Mouse (Mus musculus): ENCODE results near the gene Zcchc2. TPM values are rescaled to one million over a fixed set of nuclear protein-coding genes. Genes with fewer than 3 reads are reported as not detected.

Zcchc2 gene
- polyA plus RNA-seq, 1 experiment, result 8.1 TPM

DNA sequence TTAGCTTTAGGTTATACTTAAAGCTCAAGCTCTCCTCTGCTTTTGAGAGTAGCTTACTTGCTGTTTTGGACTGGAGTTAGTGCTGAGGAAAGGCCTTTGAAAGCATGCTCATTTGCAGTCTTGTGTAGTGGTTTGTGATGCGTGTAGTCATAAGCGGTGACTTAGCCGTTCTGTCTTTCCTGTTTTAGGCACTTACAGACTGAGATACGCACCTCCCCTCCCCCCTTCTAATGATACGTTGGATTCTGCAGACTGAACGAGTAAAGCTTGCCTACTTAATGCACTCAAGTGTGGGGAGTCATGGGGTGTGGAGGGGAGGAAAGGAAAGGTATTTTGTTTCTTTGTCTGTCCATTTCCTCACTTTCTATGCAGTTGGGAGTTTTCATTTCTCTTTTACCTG is 41.7 kb downstream of the Zcchc2 start:
- TF ChIP-seq POLR2A (IDR thresholded peaks at IDR 0.05; ENCODE audit: borderline replicate concordance, control insufficient read depth, low read depth, low read length) (no peak), CTCF (IDR thresholded peaks at IDR 0.05; ENCODE audit: control insufficient read depth, insufficient read depth, low read length) (no peak)
- no peak overlapping the region for H3K4me3 ChIP-seq (replicated peaks; ENCODE audit: control insufficient read depth, low read depth, low read length)
- H3K4me1 ChIP-seq (ENCODE audit: control insufficient read depth, insufficient read depth, low read length), result peaks cover 11% of the 10 kb centered on the region
- 27% methylated on average over 6 of the region's 6 CpGs for WGBS
- no peak overlapping the region for H3K27ac ChIP-seq (ENCODE audit: control insufficient read depth, insufficient read depth, low read depth, low read length, poor library complexity)

GRCm38 (mm10) chr1:106034776-106035175 is 44.6 kb downstream of the Zcchc2 start:
- 67% methylated on average over 7 of the region's 7 CpGs for WGBS
- peaks cover 9% of the 10 kb centered on the region for H3K4me1 ChIP-seq (ENCODE audit: control insufficient read depth, insufficient read depth, low read length)
- TF ChIP-seq POLR2A (IDR thresholded peaks at IDR 0.05; ENCODE audit: borderline replicate concordance, control insufficient read depth, low read depth, low read length) (no peak), CTCF (IDR thresholded peaks at IDR 0.05; ENCODE audit: control insufficient read depth, insufficient read depth, low read length) (no peak)

GRCm38 (mm10) chr1:106036861-106037599 is 46.8 kb downstream of the Zcchc2 start:
- TF ChIP-seq POLR2A (IDR thresholded peaks at IDR 0.05; ENCODE audit: borderline replicate concordance, control insufficient read depth, low read depth, low read length) (peak; percentile 23; the same call in 1 of the 2 replicates), CTCF (IDR thresholded peaks at IDR 0.05; ENCODE audit: control insufficient read depth, insufficient read depth, low read length) (peak; percentile 57)
- Histone ChIP-seq H3K27ac (ENCODE audit: control insufficient read depth, insufficient read depth, low read depth, low read length, poor library complexity) (no peak overlapping the region), H3K4me1 (ENCODE audit: control insufficient read depth, insufficient read depth, low read length) (no peaks in the 10 kb centered on the region; the same call in 1 of the 2 replicates), H3K4me3 (replicated peaks; ENCODE audit: control insufficient read depth, low read depth, low read length) (no peak overlapping the region)
- WGBS, result 59% methylated on average over 19 of the region's 19 CpGs

More at GRCm38 (mm10) chr1:106034776-106035175, 44.6 kb downstream of the Zcchc2 start:
- Histone ChIP-seq H3K27ac (ENCODE audit: control insufficient read depth, insufficient read depth, low read depth, low read length, poor library complexity) (no peak overlapping the region), H3K4me3 (replicated peaks; ENCODE audit: control insufficient read depth, low read depth, low read length) (no peak overlapping the region)

DNA sequence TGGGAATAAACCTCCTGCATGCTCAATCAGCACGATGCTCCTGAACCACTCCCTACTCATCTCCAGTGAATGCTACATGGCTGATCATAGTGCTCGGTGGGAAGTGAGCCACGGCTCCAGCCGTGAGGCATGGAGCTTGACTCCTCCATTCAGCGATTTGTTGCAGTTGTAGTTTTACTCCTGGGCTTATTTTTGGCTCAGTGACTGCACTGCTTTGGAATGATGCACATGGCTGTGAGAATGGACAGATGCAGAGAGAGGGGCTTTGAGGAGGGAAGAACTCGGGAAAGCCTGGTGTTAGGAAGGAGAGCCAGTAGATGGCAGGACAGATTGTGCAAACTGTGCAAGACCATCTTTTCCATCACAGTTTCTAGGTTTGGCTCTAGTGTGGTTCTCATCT is 49.1 kb downstream of the Zcchc2 start:
- no peak overlapping the region for H3K27ac ChIP-seq (ENCODE audit: control insufficient read depth, insufficient read depth, low read depth, low read length, poor library complexity)
- H3K4me1 ChIP-seq (ENCODE audit: control insufficient read depth, insufficient read depth, low read length), result no peaks in the 10 kb centered on the region
- TF ChIP-seq CTCF (IDR thresholded peaks at IDR 0.05; ENCODE audit: control insufficient read depth, insufficient read depth, low read length) (no peak), POLR2A (IDR thresholded peaks at IDR 0.05; ENCODE audit: borderline replicate concordance, control insufficient read depth, low read depth, low read length) (no peak)
- H3K4me3 ChIP-seq (replicated peaks; ENCODE audit: control insufficient read depth, low read depth, low read length), result no peak overlapping the region
- WGBS, result 78% methylated on average over 6 of the region's 6 CpGs

DNA sequence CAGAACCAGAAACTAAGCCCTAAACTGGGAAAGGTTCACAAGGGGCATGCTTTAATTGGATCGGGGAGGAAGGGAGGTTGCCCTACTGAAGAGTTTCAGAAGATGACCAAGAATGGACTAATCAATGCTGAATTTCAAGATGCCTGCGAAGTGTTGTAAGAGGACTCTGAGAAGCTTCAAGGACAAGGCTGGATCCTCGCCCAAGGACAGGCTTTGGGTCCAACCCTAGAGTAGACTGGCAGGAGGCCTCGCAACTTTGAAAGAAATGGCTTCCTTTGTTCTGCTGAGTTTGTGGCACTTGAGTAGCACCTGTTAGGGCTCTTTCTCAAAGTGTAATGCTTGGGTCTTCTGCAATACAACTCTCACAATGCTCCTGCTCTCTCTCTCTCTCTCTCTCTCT is 50.1 kb downstream of the Zcchc2 start:
- H3K4me3 ChIP-seq (replicated peaks; ENCODE audit: control insufficient read depth, low read depth, low read length), result no peak overlapping the region
- TF ChIP-seq POLR2A (IDR thresholded peaks at IDR 0.05; ENCODE audit: borderline replicate concordance, control insufficient read depth, low read depth, low read length) (no peak), CTCF (IDR thresholded peaks at IDR 0.05; ENCODE audit: control insufficient read depth, insufficient read depth, low read length) (no peak)
- no peaks in the 10 kb centered on the region for H3K4me1 ChIP-seq (ENCODE audit: control insufficient read depth, insufficient read depth, low read length)
- WGBS, result 88% methylated on average over 4 of the region's 4 CpGs
- H3K27ac ChIP-seq (ENCODE audit: control insufficient read depth, insufficient read depth, low read depth, low read length, poor library complexity), result no peak overlapping the region

DNA sequence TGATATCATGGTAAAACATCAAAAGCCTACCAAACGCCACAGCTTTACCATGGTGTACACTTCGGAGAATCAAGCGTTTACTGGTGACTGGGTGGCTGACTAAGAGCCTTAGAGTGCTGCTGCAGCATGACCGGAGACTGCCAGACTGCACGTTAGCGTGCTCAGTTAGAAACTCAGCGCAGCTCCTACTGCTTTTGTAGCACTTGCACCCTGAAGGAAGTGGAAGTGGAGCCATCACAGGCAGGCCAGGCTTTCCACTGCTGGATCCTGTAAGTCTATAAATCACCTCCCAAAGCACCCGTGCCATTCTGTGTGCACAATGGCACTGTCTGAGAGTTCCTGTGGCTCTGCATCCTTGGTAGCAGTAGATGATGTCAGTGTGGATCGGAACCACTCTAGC is 52.0 kb downstream of the Zcchc2 start:
- no peak overlapping the region for H3K27ac ChIP-seq (ENCODE audit: control insufficient read depth, insufficient read depth, low read depth, low read length, poor library complexity)
- H3K4me3 ChIP-seq (replicated peaks; ENCODE audit: control insufficient read depth, low read depth, low read length), result no peak overlapping the region
- TF ChIP-seq POLR2A (IDR thresholded peaks at IDR 0.05; ENCODE audit: borderline replicate concordance, control insufficient read depth, low read depth, low read length), result no peak
- TF ChIP-seq CTCF (IDR thresholded peaks at IDR 0.05; ENCODE audit: control insufficient read depth, insufficient read depth, low read length), result no peak
- WGBS, result 82% methylated on average over 9 of the region's 9 CpGs
- no peaks in the 10 kb centered on the region for H3K4me1 ChIP-seq (ENCODE audit: control insufficient read depth, insufficient read depth, low read length)

GRCm38 (mm10) chr1:106043053-106043820 is 53.0 kb downstream of the Zcchc2 start:
- WGBS, result 66% methylated on average over 4 of the region's 4 CpGs
- Histone ChIP-seq H3K27ac (ENCODE audit: control insufficient read depth, insufficient read depth, low read depth, low read length, poor library complexity) (no peak overlapping the region), H3K4me1 (ENCODE audit: control insufficient read depth, insufficient read depth, low read length) (no peaks in the 10 kb centered on the region), H3K4me3 (replicated peaks; ENCODE audit: control insufficient read depth, low read depth, low read length) (no peak overlapping the region)
- no peak for TF ChIP-seq POLR2A (IDR thresholded peaks at IDR 0.05; ENCODE audit: borderline replicate concordance, control insufficient read depth, low read depth, low read length)

GRCm38 (mm10) chr1:106049036-106049435 is 58.8 kb downstream of the Zcchc2 start:
- no peaks in the 10 kb centered on the region for H3K4me1 ChIP-seq (ENCODE audit: control insufficient read depth, insufficient read depth, low read length)
- TF ChIP-seq POLR2A (IDR thresholded peaks at IDR 0.05; ENCODE audit: borderline replicate concordance, control insufficient read depth, low read depth, low read length) (no peak), CTCF (IDR thresholded peaks at IDR 0.05; ENCODE audit: control insufficient read depth, insufficient read depth, low read length) (no peak)
- WGBS, result 92% methylated on average over 6 of the region's 6 CpGs
- no peak overlapping the region for H3K27ac ChIP-seq (ENCODE audit: control insufficient read depth, insufficient read depth, low read depth, low read length, poor library complexity)
- no peak overlapping the region for H3K4me3 ChIP-seq (replicated peaks; ENCODE audit: control insufficient read depth, low read depth, low read length)
